Mouse (Mus musculus) spleen, postnatal 10 days (tissue): ENCODE measurements around the gene Card19.

Source experiments
- DNase-seq, 2 experiments: peaks; one replicate each; pipeline ENCODE4 v3.0.0; 2021 to 2022; ENCODE audit warnings: low spot score in 2 of 2

The Card19 gene

DNA sequence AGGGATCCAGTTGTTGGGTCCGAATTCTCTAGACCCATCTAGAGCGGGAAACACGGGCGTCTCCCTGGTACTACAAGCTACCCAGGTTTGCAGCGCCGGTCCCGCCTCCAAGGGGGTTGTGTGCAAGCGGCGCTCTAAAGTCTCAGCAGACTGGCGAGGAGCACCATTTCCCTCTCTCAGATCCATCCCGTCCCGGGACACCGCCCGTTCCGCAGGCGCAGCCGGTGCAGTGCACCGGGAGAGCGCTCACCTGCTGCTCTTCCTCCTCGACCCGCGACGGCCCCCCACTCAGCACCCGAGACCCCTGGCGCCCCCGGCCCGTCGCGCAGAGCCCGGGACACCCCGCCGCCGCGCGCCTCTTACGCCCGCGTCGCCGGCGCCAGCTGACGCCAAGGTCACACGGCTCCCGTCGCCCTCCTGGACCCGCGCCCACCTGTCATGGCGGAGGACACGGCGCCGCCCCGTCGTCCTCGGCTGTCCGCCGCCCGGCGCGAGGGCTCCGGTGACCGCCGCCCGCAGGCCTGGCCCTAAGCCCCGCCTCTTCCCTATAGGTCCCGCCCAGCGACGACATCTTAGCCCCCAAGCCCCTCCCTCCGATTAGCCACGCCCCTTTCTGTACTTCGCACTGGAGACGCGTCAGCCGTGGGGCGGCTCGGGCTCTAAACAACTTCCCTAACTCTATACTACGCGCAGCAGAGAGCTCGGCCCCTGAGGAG is at the start of gene Card19:
Card19 (minus strand) TSS at position 534 of the 716 bp plus-strand sequence.
- peak; percentile 90 to 98 for DNase-seq

DNA sequence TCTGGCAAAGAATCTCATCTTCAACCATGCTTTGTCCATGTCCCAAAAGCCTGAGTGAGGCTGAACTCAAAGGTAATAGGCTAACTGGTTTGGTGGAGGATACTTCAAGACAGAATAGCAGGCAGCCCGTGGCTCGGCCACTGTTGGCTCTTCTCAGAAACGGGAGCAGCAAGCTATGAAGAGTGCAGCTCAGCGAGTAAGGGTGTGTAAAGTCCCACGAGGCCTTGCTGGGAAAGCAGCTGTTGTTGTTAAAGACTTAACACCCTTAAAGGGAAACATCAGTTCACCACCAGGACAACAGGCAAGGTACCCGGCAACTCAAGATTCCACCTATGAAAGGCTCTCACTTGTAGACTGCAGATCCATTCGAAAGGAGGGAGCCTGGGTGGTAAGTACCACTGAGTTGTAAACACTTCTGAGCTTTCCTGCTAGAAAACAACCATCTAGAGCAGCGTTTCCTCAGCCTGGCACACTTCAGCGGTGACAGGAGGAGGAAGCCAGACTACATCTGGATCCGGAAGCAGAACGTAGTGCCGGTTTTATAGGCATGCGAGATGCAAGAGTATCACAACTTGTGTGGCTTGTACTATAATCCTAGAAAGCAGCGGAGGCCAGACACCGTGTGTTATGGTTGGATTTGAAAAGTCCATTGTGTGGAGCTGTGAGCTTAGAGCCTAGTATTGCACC is 44.3 kb upstream of the Card19 start:
- peak in 1 of 2 experiments; percentile 47 for DNase-seq

GRCm38 (mm10) chr13:49257819-49258313 is 42.0 kb upstream of the Card19 start:
- DNase-seq, result no peak

GRCm38 (mm10) chr13:49252746-49253145 is 36.9 kb upstream of the Card19 start:
- DNase-seq, result no peak

GRCm38 (mm10) chr13:49252113-49252512 is 36.3 kb upstream of the Card19 start:
- DNase-seq, result no peak

- peak in 1 of 2 experiments; percentile 57 for DNase-seq
Measured at GRCm38 (mm10) chr13:49250716-49251517, 35.1 kb upstream of the Card19 start.

- DNase-seq, result no peak
Measured at GRCm38 (mm10) chr13:49249634-49250033, 33.8 kb upstream of the Card19 start.

DNA sequence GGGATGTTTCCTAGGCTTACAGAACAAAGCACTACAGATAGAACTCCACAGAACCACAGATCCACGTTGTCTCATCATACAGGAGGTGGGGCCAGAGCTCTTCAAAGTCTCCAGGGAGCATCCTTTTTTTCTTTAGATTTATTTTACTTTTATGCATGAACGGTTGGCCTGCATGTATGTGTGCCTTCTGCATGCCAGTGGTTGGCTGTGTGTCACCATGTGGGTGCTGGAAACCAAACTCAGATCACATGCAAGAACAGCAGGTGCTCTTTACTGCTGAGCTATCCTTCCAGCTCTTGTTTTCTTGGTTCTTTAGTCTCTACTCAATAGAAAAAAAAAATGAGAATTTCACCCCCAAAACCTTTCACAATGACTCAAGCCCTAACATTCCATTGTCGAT is 33.1 kb upstream of the Card19 start:
- DNase-seq, result no peak

GRCm38 (mm10) chr13:49248467-49248862 is 32.6 kb upstream of the Card19 start, which contains the start of gene Susd3:
Susd3 (minus strand) TSS chr13:49248706.
- DNase-seq, result no peak

DNA sequence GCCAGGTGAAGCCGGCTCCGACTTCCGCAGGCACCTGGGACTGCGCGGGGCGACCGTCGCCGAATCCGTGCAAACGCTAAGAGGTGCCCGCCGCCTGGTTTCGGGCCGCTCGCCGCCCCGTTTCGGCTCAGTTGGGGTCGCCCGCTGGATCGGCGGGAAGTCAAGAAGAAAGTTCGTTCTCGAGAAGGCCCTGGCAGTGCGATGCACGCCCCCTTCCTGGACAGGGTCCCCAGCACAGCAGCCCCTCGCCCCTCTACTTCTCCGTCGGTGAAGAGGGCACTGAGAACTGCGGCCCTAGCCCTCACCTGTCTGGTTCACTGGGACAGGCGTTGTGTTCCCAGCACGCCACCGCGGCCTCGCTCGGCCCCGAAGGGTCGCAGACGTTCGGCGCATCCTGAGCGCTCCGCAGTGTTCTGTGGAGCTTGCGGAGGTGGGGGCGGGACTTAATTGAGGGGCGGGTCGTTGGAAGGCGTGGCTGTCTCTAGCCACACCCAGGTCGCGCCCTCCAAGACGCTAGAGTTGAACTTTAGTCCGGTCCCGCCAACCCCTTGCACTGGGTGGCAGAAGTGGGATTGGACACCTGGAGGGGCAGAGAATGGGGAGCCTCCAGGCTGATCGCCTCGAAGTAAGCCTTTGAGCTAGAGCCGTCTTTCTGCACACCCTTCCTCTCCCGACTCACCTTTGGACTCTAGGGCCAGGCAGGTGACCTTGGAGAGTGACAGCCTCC is 32.1 kb upstream of the Card19 start:
- peak; percentile 37 to 75 for DNase-seq

GRCm38 (mm10) chr13:49247232-49247739 is 31.4 kb upstream of the Card19 start:
- DNase-seq, result no peak

GRCm38 (mm10) chr13:49246626-49247025 is 30.8 kb upstream of the Card19 start:
- DNase-seq, result no peak

- no peak for DNase-seq
Measured at GRCm38 (mm10) chr13:49246011-49246410, 30.2 kb upstream of the Card19 start.

- DNase-seq, result no peak
Measured at GRCm38 (mm10) chr13:49245251-49245650, 29.4 kb upstream of the Card19 start.

- no peak for DNase-seq
Measured at GRCm38 (mm10) chr13:49243492-49243891, 27.7 kb upstream of the Card19 start.

DNA sequence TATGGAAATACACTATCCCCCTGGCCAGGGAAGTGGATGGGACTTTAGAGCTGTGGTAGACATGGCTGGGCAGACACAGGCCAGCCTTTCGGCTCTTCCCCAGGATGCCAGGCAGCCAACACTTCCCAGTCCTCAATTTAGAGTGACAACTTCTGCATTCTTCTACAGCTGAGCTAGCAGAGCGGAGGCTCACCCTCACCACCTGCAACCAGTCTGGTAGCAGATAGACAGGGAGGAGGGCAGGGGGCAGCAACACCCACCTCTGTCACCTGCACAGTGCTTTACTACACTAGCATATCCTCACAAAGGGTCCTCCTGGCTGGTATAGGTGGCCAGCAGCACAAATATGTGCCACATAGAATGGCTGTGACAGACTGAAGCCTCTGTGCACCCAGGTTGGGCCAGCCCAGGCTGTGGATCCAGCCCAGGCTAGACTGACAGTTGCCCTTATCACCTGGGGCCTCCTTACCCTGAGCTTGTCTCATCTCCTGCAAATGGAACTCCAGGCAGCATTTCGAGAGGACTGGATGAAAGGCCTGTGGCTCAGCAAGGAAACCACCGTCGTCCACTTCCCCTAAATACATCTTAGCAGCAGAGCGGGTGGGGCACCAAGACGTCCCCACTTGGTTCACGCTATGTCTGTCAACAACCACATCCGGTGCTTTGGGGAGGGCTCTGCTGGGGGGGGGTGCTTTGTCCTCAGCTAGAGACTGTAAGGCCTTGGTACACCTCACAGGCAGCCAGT is 26.7 kb upstream of the Card19 start:
- DNase-seq, result peak; percentile 37 to 80

- no peak for DNase-seq
Measured at GRCm38 (mm10) chr13:49238737-49239136, 22.9 kb upstream of the Card19 start.

- no peak for DNase-seq
Measured at GRCm38 (mm10) chr13:49237617-49238016, 21.8 kb upstream of the Card19 start.

- DNase-seq, result no peak
Measured at GRCm38 (mm10) chr13:49234711-49235110, 18.9 kb upstream of the Card19 start.

DNA sequence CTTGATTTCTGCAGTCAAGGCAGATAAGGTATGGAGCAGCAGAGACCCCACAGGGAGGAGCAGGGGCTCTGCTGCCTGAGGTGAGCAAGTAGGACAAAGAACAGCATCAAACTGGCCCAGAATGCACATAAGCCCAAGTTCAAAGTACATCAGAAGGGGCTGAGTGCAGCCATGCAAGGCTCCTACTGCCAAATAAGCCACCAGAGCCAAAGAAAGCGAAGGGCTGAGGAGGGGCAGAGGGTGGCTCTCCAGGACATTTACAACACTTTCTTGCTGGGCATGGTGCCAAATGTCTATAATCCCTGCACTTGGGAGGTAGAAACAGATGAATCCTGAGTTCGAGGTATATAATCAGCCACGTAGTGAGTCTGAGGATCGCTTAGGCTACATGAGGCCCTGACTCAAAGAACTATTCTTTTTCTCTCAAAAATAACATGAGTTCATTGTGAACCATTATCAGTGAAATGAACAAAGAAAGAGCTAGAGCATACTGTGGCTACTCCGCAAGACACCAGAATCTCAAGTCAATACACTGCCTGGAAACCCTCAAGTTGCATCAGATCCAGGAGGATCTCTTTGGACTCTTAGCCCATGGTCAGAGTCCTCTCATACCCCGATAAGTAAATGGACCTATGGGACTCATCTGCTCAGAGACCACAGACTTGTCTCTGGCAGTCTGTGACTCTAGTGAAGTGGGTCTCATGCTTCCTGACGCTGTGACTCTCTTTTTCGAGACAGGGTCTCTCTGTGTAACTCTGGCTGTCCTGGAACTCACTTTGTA is 18.1 kb upstream of the Card19 start:
- DNase-seq, result no peak
